Mouse (Mus musculus): ENCODE measurements at regions not wholly inside any gene's neighbourhood (a gene's known extent, or its start where the extent isn't known, plus 50 kb on each side); places are given as distances from the start of the nearest gene placed in this dataset.
A peak's percentile ranks its signal among the peaks of the same experiment; 100 is the strongest.

DNA sequence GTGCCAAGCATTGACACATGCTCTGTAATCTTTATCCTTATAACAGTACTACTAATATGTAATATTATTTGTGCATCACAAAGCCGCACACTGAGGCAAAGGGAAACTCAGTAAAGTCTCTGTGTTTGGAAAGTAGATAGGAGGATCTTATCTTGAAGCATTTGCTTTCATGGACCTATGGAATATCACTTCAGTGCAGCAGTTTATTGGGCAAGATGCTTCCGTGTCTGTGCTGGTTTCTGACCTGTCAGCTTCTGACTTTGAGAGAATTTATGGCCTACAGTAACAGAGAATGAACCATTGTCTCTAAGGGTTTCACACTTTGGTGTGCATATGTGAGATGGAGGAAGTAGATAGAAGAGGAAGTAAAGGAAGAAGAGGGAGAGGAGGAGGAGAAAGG, 74.0 kb upstream of the Far2 start:
- Histone ChIP-seq H3K27me3 (replicated peaks; ENCODE audit: control insufficient read depth, insufficient read depth, low read length) (no peaks in the 10 kb centered on the region), H3K4me2 (replicated peaks; ENCODE audit: low read depth) (no peak overlapping the region), H3K27ac (ENCODE audit: low read depth, low read length) (no peak overlapping the region), H3K4me1 (replicated peaks; ENCODE audit: control insufficient read depth, insufficient read depth, low read length) (no peaks in the 10 kb centered on the region), H3K9ac (ENCODE audit: low read depth, low read length) (no peak overlapping the region), H3K9me3 (ENCODE audit: control insufficient read depth) (no peaks in the 10 kb centered on the region), H3K36me3 (ENCODE audit: control insufficient read depth, insufficient read depth) (no peaks in the 10 kb centered on the region), H3K4me3 (ENCODE audit: low read depth, low read length) (no peak overlapping the region)
- no peak for TF ChIP-seq CTCF (IDR thresholded peaks at IDR 0.05; ENCODE audit: low read depth)
- ATAC-seq = peak; percentile 57
- WGBS = 37% methylated on average over 2 of the region's 2 CpGs

DNA sequence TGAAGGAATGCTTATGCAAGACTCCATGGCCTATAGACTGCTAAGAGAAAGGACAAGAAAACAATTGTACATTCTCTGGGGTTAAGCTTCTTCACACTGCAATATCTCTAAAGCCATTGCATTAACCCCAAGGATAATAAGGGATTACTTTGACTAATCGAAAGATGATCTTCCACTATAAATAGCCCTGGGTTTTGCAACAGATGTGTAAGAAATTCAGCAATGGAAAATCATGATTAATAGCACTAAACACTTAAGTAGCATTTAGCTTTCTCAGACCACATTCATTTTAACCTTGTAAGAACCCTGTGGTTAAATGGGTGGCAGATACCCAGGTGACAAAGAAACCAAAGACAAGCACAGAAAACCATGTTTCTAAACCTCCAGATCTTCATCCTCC, 71.1 kb upstream of the Far2 start:
- no peaks in the 10 kb centered on the region for H3K36me3 ChIP-seq (ENCODE audit: control insufficient read depth, insufficient read depth)

DNA sequence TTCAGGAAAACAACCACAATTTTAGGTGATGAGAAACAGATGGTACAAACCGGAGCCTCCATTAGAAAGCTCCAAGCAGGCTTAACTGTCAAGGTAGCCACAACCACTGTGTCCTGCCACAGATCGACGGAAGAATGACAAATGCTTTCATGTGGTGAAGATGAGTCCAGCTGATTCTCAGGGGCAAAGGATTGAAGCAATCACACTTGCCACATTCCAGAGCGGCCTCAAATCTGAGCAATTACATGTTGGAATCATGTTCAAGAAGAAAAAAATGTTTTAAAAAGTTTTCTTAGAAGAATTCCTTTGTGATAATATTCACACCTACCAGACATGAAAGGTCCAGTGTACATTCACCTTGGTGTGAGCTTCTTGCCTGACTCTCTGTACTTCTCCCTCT, 57.7 kb upstream of the Far2 start:
- H3K4me3 ChIP-seq (ENCODE audit: low read depth, low read length) = no peak overlapping the region
- H3K9ac ChIP-seq (ENCODE audit: low read depth, low read length) = no peak overlapping the region
- no peaks in the 10 kb centered on the region for H3K27me3 ChIP-seq (replicated peaks; ENCODE audit: control insufficient read depth, insufficient read depth, low read length)
- H3K27ac ChIP-seq (ENCODE audit: low read depth, low read length) = no peak overlapping the region
- no peaks in the 10 kb centered on the region for H3K36me3 ChIP-seq (ENCODE audit: control insufficient read depth, insufficient read depth)
- H3K4me2 ChIP-seq (replicated peaks; ENCODE audit: low read depth) = no peak overlapping the region
- H3K9me3 ChIP-seq (ENCODE audit: control insufficient read depth) = no peaks in the 10 kb centered on the region
- 83% methylated on average over 4 of the region's 4 CpGs for WGBS
- no peak for ATAC-seq
- no peak for TF ChIP-seq CTCF (IDR thresholded peaks at IDR 0.05; ENCODE audit: low read depth)
- 0 out of 2 replicates have a peak, but pooled peaks cover 3% of the 10 kb centered on the region for H3K4me1 ChIP-seq (replicated peaks; ENCODE audit: control insufficient read depth, insufficient read depth, low read length)

More for the DNA sequence above, 71.1 kb upstream of the Far2 start:
- Histone ChIP-seq H3K9ac (ENCODE audit: low read depth, low read length) (no peak overlapping the region), H3K4me2 (replicated peaks; ENCODE audit: low read depth) (no peak overlapping the region), H3K27ac (ENCODE audit: low read depth, low read length) (no peak overlapping the region), H3K9me3 (ENCODE audit: control insufficient read depth) (no peaks in the 10 kb centered on the region), H3K4me3 (ENCODE audit: low read depth, low read length) (no peak overlapping the region), H3K4me1 (replicated peaks; ENCODE audit: control insufficient read depth, insufficient read depth, low read length) (no peaks in the 10 kb centered on the region), H3K27me3 (replicated peaks; ENCODE audit: control insufficient read depth, insufficient read depth, low read length) (no peaks in the 10 kb centered on the region)
- WGBS = 83% methylated on average over 1 of the region's 1 CpGs
- no peak for ATAC-seq
- TF ChIP-seq CTCF (IDR thresholded peaks at IDR 0.05; ENCODE audit: low read depth) = no peak
